Mouse (Mus musculus) c-Kit-positive CD71-positive TER-119-negative erythroid progenitor cells, embryonic 14.5 days (primary cell): ENCODE measurements around the gene Sgf29.
"Not testable (repeated sequence)": the region's sequence is repeated elsewhere in the genome, so short reads cannot be mapped to it uniquely, and the experiment has no call there.

Experiments used
- DNase-seq: peaks from one replicate; pipeline ENCODE4 v3.0.0-alpha.2; 2013; ENCODE audit warnings: low read depth

The Sgf29 gene

DNA sequence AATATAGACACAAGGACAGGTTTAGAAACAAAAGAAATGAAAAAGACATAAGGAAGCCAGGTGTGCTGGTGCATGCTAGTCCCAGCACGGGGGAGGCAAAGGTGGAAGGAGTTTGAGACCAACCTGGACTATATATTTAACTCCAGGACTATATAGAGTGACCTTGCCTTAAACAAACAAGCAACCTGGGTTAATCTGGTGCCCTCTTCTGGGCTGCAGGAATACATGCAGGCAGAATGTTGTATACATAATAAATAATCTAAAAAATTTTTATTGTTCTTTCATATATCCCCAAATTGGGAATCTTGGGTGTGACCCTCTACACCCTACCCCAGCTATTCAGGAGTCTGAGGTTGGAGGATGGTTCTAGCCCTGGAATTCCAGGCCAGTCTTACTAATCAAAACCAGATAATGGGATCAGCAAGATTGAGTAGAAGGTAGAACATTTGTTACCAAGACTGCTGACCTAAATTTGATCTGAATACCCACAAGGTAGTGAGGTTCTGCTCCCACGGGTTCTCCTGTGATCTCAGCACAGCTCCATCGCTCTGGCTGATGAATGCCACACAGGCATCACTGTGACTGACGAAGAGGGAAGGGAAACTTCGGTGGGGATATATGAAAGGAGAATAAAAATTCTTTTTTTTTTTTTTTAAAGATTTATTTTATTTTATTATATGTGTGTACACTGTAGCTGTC lies 6.4 kb upstream of the Sgf29 start:
- no peak for DNase-seq

GRCm38 (mm10) chr7:126643244-126643617 lies 5.9 kb upstream of the Sgf29 start:
- not testable (repeated sequence) for DNase-seq

DNA sequence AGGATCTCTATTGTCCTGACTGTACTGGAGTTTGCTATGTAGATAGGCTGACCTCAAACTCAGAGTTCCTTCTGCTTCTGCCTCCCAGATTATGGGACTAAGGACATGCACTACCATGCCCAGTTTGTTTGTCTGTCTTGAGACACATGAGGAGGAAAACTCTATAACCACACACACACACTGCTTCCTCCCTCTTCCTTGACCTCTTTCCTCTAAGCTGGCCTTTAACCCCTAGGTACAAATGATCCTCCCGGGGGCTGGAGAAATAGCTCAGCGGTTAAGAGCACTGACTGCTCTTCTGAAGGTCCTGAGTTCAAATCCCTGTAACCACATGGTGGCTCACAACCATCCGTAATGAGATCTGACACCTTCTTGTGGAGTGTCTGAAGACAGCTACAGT lies 4.8 kb upstream of the Sgf29 start:
- DNase-seq = no peak

DNA sequence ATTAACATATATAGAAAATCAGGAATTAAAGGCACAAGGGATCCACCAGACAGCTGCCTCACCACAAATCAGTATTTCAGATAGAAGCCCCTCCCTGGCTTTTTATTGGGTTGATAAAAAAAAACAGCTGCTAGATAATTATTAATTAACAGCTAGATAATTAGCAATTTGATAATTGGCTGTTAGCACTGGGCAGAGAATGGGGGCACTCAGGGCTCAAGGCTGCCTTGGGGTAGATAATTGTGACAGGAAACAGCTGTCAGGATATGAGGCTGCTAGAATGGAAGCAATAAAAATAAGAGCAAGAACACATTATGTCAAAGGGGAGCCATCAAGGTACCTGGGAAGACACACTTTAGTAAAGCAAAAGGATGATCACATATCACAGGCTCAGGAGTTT lies 4.2 kb upstream of the Sgf29 start:
- DNase-seq = no peak

GRCm38 (mm10) chr7:126645708-126646107 lies 3.4 kb upstream of the Sgf29 start:
- no peak for DNase-seq

DNA sequence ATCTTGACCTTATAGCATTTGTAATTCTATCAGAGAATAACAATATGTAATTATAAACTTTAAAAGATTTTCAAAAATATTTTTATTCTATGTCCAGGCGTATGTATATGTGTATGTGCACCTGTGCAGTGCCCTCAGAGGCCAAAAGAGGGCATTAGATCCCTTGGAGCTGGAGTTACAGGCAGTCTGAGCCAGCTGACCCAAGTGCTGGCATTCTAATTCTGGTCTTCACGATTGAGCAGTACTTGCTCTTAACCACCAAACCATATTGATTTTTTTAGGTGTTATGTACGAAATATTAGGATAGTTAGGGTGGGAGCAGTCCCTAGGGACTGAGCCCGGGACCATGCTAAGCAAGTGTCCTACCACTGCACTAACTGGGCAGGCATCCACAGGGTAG lies 623 bp upstream of the Sgf29 start:
- no peak for DNase-seq

GRCm38 (mm10) chr7:126650852-126651251 lies 1.7 kb downstream of the Sgf29 start:
- DNase-seq = peak; percentile 46

DNA sequence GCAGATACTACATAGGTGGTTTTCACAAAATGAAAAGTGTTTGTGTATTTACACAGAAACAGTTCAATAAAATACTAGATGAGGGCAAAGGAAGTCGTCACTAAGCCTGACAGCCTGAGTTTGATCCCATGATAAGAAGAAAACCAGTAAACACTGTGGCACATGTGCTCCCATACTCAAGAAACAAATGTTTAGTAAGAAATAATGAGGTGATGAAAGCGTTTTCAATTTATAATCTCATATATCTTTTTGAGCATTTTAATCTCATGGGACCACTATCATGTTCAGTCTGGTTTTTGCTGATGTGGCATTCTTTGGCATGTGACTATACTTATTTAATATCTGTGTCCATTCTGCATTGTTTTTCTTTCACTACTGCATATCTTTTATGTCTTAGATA lies 4.9 kb downstream of the Sgf29 start:
- no peak for DNase-seq

- DNase-seq = no peak
These were observed 6.6 kb downstream of the Sgf29 start for GRCm38 (mm10) chr7:126655695-126656094.

DNA sequence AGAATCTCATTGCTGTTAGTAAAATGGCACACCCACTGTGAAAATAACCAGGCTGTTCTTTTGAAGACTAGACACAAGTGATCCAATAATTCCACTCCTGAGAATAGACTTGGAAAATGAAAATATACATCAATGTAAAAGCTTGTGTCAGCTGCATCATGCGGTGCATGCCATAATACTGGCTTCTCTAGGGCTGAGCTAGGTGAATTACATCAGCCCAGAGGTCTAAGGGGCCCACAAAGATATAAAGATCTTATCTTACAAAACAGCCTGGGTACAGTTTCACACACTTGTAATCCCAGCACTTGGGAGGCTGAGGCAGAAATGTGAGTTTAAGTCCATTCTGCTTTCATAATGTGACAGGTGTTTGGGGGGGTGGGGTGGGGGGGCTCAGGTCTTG lies 8.4 kb downstream of the Sgf29 start:
- DNase-seq = no peak

DNA sequence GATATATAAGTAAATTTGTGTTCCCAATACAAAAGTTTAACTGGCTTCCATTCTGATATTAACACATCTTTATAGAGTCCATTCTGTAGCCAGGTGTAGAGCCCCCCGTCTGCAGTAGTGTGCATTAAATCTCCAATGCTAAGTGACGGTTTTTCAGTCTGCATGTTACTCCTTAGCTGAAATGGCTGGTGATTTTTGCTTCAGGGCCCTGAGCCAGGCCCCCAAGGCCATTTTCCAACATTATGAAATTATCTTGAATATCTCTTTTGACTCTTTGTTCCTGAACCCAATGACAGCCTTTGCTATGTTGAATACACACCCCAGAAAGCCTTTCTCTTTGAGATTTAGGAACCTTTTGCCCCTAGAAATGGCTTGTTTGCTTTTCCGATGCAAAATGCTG lies 10.7 kb downstream of the Sgf29 start:
- DNase-seq = no peak

DNA sequence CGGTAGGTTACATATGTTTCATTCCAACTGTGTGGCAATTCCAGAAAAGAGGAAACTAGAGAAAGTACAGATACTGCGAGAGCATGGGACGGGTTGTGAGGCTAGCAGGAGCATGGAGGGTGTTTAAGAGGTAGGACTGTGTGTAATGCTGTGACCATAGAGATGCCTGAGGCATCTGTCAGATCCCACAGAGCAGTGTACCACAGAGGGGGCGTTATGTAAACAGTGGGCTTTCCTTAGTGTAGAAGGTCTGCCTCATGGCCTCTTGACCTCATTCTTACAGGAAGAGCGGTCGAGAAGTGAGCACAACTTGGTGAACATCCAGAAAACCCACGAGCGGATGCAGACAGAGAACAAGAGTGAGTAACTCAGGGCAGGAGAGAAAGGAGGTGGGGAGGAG lies 14.5 kb downstream of the Sgf29 start:
- no peak for DNase-seq

GRCm38 (mm10) chr7:126665269-126665668 lies 16.2 kb downstream of the Sgf29 start:
- DNase-seq = no peak

DNA sequence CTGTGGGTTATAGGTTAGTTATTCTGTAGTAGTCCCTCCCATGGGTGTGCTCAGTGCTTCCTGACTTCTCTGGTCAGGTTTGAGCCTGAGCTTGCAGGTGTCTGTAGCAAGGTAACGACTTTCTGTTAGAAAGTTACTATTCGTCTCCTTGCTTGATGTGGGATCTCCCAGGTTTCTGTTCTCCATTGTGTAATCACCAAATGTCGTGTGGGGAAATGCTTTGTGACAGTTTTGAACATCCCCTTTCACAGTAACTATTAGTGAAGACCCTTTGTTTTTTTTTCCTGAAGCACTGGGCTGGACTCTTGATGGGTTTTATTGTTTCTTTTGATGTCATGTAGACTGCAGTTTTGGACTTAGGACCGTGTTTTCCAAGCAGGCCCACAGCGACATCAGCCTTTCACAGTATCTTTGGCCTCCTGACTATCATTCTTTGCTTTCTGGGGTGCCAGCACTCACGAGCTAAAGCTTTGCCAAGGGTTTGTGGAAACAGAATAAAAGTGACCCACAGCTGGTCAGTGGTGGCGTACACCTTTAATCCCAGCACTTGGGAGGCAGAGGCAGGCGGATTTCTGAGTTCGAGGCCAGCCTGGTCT lies 18.5 kb downstream of the Sgf29 start:
- no peak for DNase-seq

- no peak for DNase-seq
These were observed 19.3 kb downstream of the Sgf29 start for GRCm38 (mm10) chr7:126668452-126668851.

- DNase-seq = no peak
These were observed 21.0 kb downstream of the Sgf29 start for GRCm38 (mm10) chr7:126670152-126670551.

DNA sequence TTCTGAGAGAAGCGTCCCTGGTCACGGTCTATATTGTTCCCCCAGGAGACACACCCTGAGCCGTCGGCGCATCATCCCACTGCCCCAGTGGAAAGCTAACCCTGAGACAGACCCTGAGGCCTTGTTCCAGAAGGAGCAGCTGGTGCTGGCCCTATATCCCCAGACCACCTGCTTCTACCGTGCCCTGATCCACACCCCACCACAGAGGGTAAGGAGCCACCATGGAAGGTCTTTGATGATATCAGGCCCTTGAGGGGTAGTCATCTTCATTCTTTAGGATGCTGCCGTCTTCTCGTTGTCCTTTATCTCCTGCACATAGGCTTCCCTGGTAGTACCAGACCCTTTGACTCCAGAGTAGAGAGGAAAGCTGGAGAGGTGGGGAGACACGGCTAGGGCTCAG lies 23.0 kb downstream of the Sgf29 start:
- no peak for DNase-seq

GRCm38 (mm10) chr7:126675104-126675503 lies 26.0 kb downstream of the Sgf29 start:
- DNase-seq = no peak

DNA sequence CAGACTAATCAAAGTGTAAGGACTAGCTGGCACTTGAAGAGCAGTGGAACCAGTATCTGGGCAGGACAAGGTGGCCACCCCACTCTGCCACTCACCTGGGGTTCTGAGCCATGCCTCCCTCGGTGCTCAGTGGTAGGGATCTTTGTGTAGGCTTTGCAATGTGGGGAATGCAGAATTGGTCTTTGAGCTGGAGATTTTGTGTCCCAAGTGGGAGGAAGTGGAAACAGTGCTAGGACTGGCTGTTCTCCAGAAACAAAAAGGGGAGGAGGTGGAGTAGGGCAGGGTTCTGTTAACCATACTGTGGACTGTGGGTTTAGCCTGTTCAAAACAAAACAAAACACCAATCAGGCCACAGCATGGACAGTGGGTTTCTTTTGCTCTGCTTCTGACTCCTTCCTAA lies 27.1 kb downstream of the Sgf29 start, which contains the start of gene Sult1a1:
Sult1a1 (minus strand) TSS at position 226 of the 400 bp plus-strand sequence.
- no peak for DNase-seq

- no peak for DNase-seq
These were observed 27.6 kb downstream of the Sgf29 start for GRCm38 (mm10) chr7:126676631-126677220.

- no peak for DNase-seq
These were observed 29.6 kb downstream of the Sgf29 start for GRCm38 (mm10) chr7:126678545-126679341.

DNA sequence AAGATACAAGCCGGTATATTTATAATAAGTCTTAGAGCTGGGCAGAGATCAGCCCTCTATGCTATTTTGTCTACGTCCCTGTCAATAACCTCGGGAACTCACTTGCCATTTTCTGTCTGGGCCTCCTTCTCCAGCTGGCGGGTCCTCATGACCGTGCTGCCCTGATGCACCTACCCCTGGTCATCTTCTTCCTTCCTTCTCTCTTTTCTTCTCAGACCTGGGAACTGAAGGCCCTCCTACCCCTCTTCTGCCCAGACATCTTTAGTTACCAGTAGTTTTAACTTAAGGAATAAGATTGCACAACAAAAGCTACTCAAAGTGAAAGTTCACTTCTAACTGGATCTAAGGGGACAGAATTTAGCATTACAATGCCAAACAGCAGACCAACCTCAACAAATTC lies 30.6 kb downstream of the Sgf29 start:
- DNase-seq = no peak

GRCm38 (mm10) chr7:126681221-126681620 lies 32.1 kb downstream of the Sgf29 start:
- no peak for DNase-seq
